Mouse (Mus musculus): ENCODE results near the gene Ttc3. TPM values are rescaled to one million over a fixed set of nuclear protein-coding genes. Genes with fewer than 3 reads are reported as not detected.
"Not testable (repeated sequence)": the region's sequence is repeated elsewhere in the genome, so short reads cannot be mapped to it uniquely, and the experiment has no call there.

The Ttc3 gene
- total RNA-seq (2015) (12.0 and 19.7 TPM in 2 replicates), total RNA-seq (2017) (39.3 and 56.6 TPM in 2 replicates)

GRCm38 (mm10) chr16:94370173-94370914, at the start of gene Ttc3:
Gene Ttc3 (plus strand): TSS chr16:94370618.
- peak; percentile 72 for ATAC-seq (ENCODE audit: poor library complexity, severe bottlenecking)

- ATAC-seq (ENCODE audit: poor library complexity, severe bottlenecking), result no peak
Measured at GRCm38 (mm10) chr16:94323681-94324080, 46.7 kb upstream of the Ttc3 start.

- ATAC-seq (ENCODE audit: poor library complexity, severe bottlenecking), result no peak
Measured at GRCm38 (mm10) chr16:94326008-94326407, 44.4 kb upstream of the Ttc3 start.

- ATAC-seq (ENCODE audit: poor library complexity, severe bottlenecking), result peak; percentile 31
Measured at GRCm38 (mm10) chr16:94327781-94328711, 42.4 kb upstream of the Ttc3 start, which contains the start of gene Ripply3. Gene Ripply3 (plus strand): TSS chr16:94328420.

- 0 out of 2 replicates have a peak, but pooled peaks have one; percentile 17 for ATAC-seq (ENCODE audit: poor library complexity, severe bottlenecking)
Measured at GRCm38 (mm10) chr16:94328881-94329867, 41.2 kb upstream of the Ttc3 start.

- ATAC-seq (ENCODE audit: poor library complexity, severe bottlenecking), result no peak
Measured at GRCm38 (mm10) chr16:94330429-94330828, 40.0 kb upstream of the Ttc3 start.

GRCm38 (mm10) chr16:94331233-94331885, 39.1 kb upstream of the Ttc3 start:
- no peak for ATAC-seq (ENCODE audit: poor library complexity, severe bottlenecking)

- peak; percentile 76 for ATAC-seq (ENCODE audit: poor library complexity, severe bottlenecking)
Measured at GRCm38 (mm10) chr16:94331886-94332252, 38.5 kb upstream of the Ttc3 start.

- no peak for ATAC-seq (ENCODE audit: poor library complexity, severe bottlenecking)
Measured at GRCm38 (mm10) chr16:94335656-94336055, 34.8 kb upstream of the Ttc3 start.

- ATAC-seq (ENCODE audit: poor library complexity, severe bottlenecking), result not testable (repeated sequence)
Measured at GRCm38 (mm10) chr16:94339164-94340160, 31.0 kb upstream of the Ttc3 start.

GRCm38 (mm10) chr16:94345733-94346132, 24.7 kb upstream of the Ttc3 start:
- ATAC-seq (ENCODE audit: poor library complexity, severe bottlenecking), result no peak

GRCm38 (mm10) chr16:94347080-94347731, 23.2 kb upstream of the Ttc3 start:
- peak; percentile 30; the same call in 1 of the 2 replicates for ATAC-seq (ENCODE audit: poor library complexity, severe bottlenecking)

- no peak for ATAC-seq (ENCODE audit: poor library complexity, severe bottlenecking)
Measured at GRCm38 (mm10) chr16:94348779-94349178, 21.6 kb upstream of the Ttc3 start.

GRCm38 (mm10) chr16:94349588-94350286, 20.7 kb upstream of the Ttc3 start:
- no peak for ATAC-seq (ENCODE audit: poor library complexity, severe bottlenecking)

GRCm38 (mm10) chr16:94350287-94350677, 20.1 kb upstream of the Ttc3 start:
- no peak for ATAC-seq (ENCODE audit: poor library complexity, severe bottlenecking)

- peak; percentile 43; the same call in 1 of the 2 replicates for ATAC-seq (ENCODE audit: poor library complexity, severe bottlenecking)
Measured at GRCm38 (mm10) chr16:94354450-94354849, 16.0 kb upstream of the Ttc3 start.

- no peak for ATAC-seq (ENCODE audit: poor library complexity, severe bottlenecking)
Measured at GRCm38 (mm10) chr16:94356046-94356445, 14.4 kb upstream of the Ttc3 start.

Measured in megakaryocyte, adult 5-6 weeks (primary cell).